Mouse (Mus musculus) retina, postnatal 1 day (tissue): Measurements from ENCODE around the gene Prss50.

Experiments used
- DNase-seq: peaks from one replicate; pipeline ENCODE4 v3.0.0-alpha.2; 2012

The Prss50 gene

DNA sequence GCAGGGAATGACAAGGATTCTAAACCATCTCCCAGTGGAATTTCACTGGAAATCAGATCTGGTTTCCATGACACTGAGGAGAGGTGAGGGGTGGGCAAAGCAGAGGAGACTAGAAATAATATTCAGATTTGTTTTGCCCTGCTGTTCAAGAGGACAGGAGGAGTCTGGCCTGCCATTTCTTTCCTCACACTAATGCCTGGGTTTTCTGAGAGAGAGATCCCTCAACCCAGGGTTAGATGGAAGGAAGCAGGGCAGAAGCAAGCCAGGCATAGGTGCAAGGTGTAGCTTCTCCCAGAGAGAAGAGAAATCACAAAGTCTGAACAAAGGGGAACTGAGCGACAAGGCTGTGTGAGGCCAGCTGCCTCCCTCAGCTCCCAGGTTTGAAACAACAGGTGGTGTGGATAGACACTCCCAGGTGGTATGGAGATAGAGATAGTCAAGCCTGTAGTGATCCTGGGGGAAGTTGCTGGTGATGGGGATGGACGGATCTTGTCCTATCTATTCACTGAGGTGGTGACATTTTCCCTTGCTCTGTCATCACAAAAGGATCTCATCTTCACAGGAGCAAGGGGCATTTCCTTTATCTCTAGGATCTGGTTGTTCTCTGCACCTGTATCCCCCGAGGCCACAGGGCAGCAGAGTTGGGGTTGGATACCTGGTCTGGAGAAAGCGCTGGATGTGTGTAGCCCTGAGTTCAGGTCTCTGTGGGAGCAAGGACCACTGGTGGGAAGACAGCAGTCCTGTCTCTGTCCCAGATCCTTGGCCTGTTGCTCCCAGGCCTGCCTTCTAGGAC lies 50.3 kb downstream of the Prss50 start:
- no peak for DNase-seq

DNA sequence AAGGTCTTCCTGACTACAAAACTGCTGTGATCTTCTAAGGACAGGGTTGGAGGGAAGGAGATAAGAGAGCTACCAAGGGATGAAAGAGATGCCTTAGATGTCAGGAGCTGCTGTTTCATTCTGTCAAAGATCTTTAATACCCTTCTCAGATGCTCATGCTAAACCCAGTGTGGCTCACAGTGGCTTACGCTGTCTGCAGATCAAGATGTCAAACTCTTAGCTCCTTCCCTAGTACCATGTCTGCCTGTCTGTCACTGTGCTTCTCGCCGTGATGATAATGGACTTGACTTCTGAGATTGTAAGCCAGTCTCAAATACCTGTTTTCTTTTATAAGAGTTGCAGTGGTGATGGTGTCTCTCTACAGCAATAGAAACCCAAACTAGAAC lies 50.9 kb downstream of the Prss50 start:
- no peak for DNase-seq

DNA sequence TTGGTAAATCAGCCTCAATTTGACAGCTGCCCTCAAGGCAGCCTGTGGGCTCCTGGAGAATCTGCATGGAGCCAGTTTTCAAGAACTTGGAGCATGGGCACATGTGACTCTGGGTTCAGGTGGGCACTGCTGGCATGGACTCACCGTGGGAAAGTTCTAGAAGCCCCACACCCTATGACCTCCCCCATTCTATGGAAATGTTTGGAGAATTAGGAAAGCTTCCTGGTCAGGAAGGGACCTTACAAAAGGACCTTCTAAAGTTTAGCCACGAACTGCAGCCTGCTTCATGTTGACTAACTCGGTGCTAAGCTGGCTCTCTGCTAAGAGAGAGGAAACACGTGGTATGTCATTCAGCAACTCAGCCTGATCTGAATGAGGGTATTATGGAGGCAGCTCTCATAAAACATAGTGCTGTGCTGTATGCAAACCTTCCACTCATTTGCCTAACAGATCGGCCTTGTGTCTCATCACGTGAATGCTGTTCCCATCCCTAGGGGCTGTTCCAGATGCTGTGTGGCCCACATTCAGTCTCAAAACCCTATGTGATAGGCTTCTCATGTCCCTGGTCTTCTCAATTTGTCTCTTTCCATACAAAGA lies 51.7 kb downstream of the Prss50 start:
- DNase-seq: no peak
